Mouse (Mus musculus): ENCODE results near the gene Gm28710.
A peak's percentile ranks its signal among the peaks of the same experiment; 100 is the strongest.

The Gm28710 gene

DNA sequence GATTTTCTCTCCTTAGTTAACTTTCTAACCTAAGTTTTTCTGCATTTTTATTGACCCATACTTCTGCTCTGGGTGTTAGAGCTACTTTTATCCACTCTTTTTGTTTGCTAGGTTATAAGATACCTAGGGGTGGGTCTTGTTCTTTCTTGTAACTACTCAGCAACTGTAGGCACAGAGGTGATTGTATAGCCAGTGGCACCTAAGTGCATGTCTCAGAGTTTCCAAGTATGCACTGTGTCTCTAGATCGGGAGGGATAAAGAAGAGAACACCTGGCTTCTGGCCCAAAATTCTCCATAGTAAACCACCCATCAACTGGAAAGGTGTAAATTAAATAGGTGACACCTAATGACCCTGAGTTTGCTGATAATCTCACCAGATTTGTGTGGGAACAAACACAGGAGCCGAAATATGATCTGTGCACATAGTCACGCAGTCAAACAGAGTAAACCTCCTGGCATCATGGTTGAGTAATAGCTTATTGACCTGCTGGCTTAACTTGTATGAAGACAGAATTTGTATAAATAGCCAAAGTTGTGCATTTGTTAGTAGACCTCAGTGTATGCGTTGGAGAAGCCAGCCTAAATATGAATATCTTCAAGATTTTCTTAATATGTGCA is at the start of gene Gm28710:
TSS of gene Gm28710 (plus strand) at position 568 of the 618 bp plus-strand sequence.
- DNase-seq: no peak

DNA sequence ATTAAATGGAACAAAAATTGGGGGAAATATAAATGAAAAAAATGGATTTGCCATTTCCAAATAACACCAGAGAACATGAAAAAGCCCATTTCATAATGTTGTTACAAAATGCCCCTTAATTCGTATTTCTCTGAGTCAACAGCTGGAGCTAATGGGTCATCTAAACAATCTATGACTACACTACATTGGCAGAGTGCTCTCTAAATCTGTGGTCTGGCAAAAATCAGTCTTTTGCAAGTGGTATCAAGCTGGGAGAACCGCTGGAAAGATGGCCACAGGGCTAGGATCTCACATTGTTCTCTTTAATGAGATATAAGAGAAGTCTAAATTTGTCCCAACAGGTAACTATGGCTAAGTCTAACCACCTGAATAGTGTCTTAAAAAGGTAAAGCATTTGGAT is 14.4 kb upstream of the Gm28710 start:
- DNase-seq: no peak

GRCm38 (mm10) chr5:16778610-16779172 is 12.9 kb upstream of the Gm28710 start:
- DNase-seq: no peak

GRCm38 (mm10) chr5:16785627-16786026 is 6.0 kb upstream of the Gm28710 start:
- no peak for DNase-seq

GRCm38 (mm10) chr5:16794972-16795371 is 3.4 kb downstream of the Gm28710 start:
- DNase-seq: no peak

GRCm38 (mm10) chr5:16802726-16803125 is 11.1 kb downstream of the Gm28710 start:
- DNase-seq: no peak

DNA sequence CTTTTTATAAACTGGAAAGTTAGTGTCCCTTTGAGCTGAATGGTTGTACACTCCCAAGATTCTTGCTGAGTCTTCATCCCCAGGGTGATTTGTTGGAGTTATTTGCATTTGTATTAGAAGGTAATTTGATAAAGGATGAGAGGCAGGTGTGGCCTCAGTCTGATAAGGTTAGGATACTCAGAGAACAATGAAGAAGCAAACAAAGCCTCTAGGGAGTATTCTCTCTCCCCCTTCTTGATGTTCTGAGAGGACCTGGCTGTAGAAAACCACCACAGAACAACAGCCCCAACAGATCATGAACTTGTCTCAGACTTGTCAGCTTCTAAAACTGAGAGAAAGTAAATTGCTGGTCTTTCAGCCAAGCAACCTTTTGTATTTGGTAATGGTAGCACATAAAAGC is 47.4 kb downstream of the Gm28710 start:
- no peak for DNase-seq

DNA sequence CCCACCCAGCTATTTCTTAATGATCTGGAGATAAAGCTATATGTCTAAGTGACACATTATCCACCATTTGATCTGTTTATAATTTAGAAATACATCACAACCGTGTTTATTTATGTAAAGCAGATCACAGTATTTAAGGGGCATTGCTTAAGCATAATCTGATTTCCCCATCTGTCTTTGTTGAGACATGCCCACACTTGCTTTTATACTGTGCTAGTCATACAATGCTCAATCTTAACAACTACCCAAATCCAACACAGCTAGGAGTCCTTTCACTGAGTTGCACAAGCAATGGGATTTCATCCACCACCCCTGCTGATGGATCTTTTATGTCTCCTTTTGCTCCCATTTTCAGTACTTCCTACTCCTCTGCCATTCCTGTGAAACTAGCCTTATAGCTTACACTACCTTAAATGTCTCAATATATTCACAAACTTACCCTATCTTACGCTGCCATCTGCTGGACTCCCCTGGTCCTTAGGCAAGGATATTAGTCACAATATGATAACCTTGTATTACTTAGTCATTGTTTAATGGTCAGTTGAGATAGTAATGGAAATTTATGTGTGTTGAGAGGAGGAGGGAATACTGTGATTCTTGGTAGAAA is 77.8 kb downstream of the Gm28710 start:
- peak; percentile 16 for DNase-seq

GRCm38 (mm10) chr5:16894161-16894560 is 102.6 kb downstream of the Gm28710 start:
- DNase-seq: no peak

DNA sequence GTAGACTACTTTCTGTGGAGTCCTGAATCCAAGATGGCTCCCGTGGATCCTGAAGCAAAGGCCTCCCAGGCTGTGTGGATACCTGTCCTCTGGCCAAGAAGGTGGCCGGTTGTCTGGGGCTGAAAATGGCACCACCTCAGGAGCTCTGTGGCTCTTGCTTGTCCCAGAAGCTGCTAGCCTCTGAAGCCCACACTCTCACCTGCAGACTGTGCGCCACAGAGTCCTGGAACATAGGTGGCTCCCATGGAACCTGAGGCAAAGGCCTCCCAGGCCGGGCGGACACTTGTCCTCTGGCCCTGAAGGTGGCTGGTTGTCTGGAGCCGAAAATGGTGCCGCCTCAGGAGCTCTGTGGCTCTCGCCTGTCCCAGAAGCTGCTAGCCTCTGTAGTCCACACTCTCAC is 128.2 kb downstream of the Gm28710 start:
- no peak for DNase-seq

- DNase-seq: no peak
Observed at GRCm38 (mm10) chr5:16922473-16922872, 130.9 kb downstream of the Gm28710 start.
